Mouse (Mus musculus) neutrophil, adult 59 days (primary cell): ENCODE results near the gene Gm19935. TPM values are rescaled to one million over a fixed set of nuclear protein-coding genes. Genes with fewer than 3 reads are reported as not detected.

Source experiments
- total RNA-seq, 2 experiments: library from RNA; stranded (reverse); gene quantifications; 1 replicate in 1 of 2; 2 replicates in 1 of 2; pipeline ENCODE4 v1.2.4; 2023

The Gm19935 gene
- total RNA-seq: not detected

GRCm38 (mm10) chr8:90817293-90817692, at the start of gene Gm19935:
Gene Gm19935, minus strand, starts transcription at chr8:90817393.

GRCm38 (mm10) chr8:90828181-90828986, 11.2 kb upstream of the Gm19935 start, which contains the start of gene Chd9:
Gene Chd9, plus strand, starts transcription at chr8:90828352.

Other genes starting within 250 kb of the Gm19935 start
- 10 to 100 TPM; 36.2 to 40.1 TPM for gene Chd9, start 11.0 kb upstream of the Gm19935 start, total RNA-seq